Mouse (Mus musculus): ENCODE results near the gene Cdkal1.

- TF ChIP-seq CTCF (conservative IDR thresholded peaks at IDR 0.05; ENCODE audit: insufficient read depth, insufficient read length, low read depth, low read length) (no peak), POLR2A (IDR thresholded peaks at IDR 0.05; ENCODE audit: low read depth, low read length) (no peak)
Measured at GRCm38 (mm10) chr13:29553792-29554191, 301.7 kb downstream of the Cdkal1 start.
